Mouse (Mus musculus) midbrain, postnatal 0 days (tissue): ENCODE results near the gene Tns3. TPM values are rescaled to one million over a fixed set of nuclear protein-coding genes. Genes with fewer than 3 reads are reported as not detected.

Experiments
- ATAC-seq: fragments of 200-750 bp; cut with Nextera tagmentation; 2 replicates; pipeline ENCODE4 v1.8.0; 2017; ENCODE audit warnings: moderate number of reproducible peaks, mild to moderate bottlenecking, moderate TSS enrichment, moderate library complexity; ENCODE audit not compliant: low FRiP score
- DNase-seq: peaks from one replicate; pipeline ENCODE4 v3.0.0-alpha.2; 2015; ENCODE audit warnings: low spot score
- H3K27ac ChIP-seq: fragments of 300-500 bp; sonication (generic); 2 replicates; pipeline ENCODE4 v1.5.1; 2014; ENCODE audit warnings: low read depth, mild to moderate bottlenecking, low read length, mixed read lengths
- H3K27me3 ChIP-seq: fragments of 300-500 bp; sonication (generic); 2 replicates; pipeline ENCODE4 v1.6.1; 2014; ENCODE audit warnings: low read length, control low read depth, mixed read lengths; ENCODE audit not compliant: insufficient read depth
- H3K36me3 ChIP-seq: fragments of 300-500 bp; sonication (generic); 2 replicates; pipeline ENCODE4 v1.6.1; 2014; ENCODE audit warnings: low read length, control low read depth, mixed read lengths; ENCODE audit not compliant: insufficient read depth
- H3K4me1 ChIP-seq: fragments of 300-500 bp; sonication (generic); 2 replicates; pipeline ENCODE4 v1.6.1; 2014; ENCODE audit warnings: mild to moderate bottlenecking, control low read depth, antibody characterized with exemption, low read length, mixed read lengths; ENCODE audit not compliant: insufficient read depth
- H3K4me2 ChIP-seq: fragments of 300-500 bp; sonication (generic); 2 replicates; pipeline ENCODE4 v1.6.1; 2014; ENCODE audit warnings: low read depth, mild to moderate bottlenecking, low read length, mixed read lengths; ENCODE audit not compliant: poor library complexity, severe bottlenecking
- H3K4me3 ChIP-seq: fragments of 300-500 bp; sonication (generic); 2 replicates; pipeline ENCODE4 v1.5.1; 2014; ENCODE audit warnings: low read depth, mild to moderate bottlenecking, low read length, moderate library complexity
- H3K9ac ChIP-seq: fragments of 300-500 bp; sonication (generic); replicated peaks from 2 replicates; pipeline ENCODE4 v1.6.1; 2014; ENCODE audit warnings: mild to moderate bottlenecking, low read length, moderate library complexity, mixed read lengths; ENCODE audit not compliant: poor library complexity, severe bottlenecking
- H3K9me3 ChIP-seq: fragments of 300-500 bp; sonication (generic); 2 replicates; pipeline ENCODE4 v1.6.1; 2016; ENCODE audit warnings: low read length, control low read depth
- CTCF ChIP-seq: IDR thresholded peaks from 2 replicates; pipeline ENCODE4 v1.5.1; 2016; ENCODE audit warnings: antibody characterized with exemption, mild to moderate bottlenecking
- WGBS: fragments of 180-500 bp; shearing (Covaris S2); extraction: QIAGEN DNeasy Blood & Tissue Kit; methylation state at CpG from one replicate; pipeline ENCODE4 v1.1.7; 2014; 5-methylcytosine and 5-hydroxymethylcytosine counted together
- polyA plus RNA-seq: library from polyadenylated mRNA; unstranded; fragments of >200 nt; fragmentation: Nextera tagmentation; extraction: Ambion mirVana; gene quantifications from 2 replicates; pipeline ENCODE4 v1.2.1, GENCODE M21; 2015
- total RNA-seq: library from RNA; depleted of rRNA; stranded (reverse); fragments of >200 nt; gene quantifications from 2 replicates; pipeline ENCODE4 v1.2.3, GENCODE M21; 2014

The Tns3 gene
- total and polyA plus RNA-seq, 2 experiments from 2014 or later, result 4.9 to 38.7 TPM

- no peak overlapping the region for H3K4me3 ChIP-seq
- H3K27ac ChIP-seq, result no peak overlapping the region
- H3K9me3 ChIP-seq, result no peaks in the 10 kb centered on the region
- no peaks in the 10 kb centered on the region for H3K27me3 ChIP-seq
- no peaks in the 10 kb centered on the region for H3K4me1 ChIP-seq
- WGBS, result 80% methylated on average over 13 of the region's 13 CpGs
- no peak overlapping the region for H3K4me2 ChIP-seq
- DNase-seq (no peak), ATAC-seq (no peak)
- peaks cover 5% of the 10 kb centered on the region; the same call in 1 of the 2 replicates for H3K36me3 ChIP-seq
- H3K9ac ChIP-seq, result no peak overlapping the region
- TF ChIP-seq CTCF, result no peak
Measured at GRCm38 (mm10) chr11:8444759-8445422, 219.4 kb downstream of the Tns3 start.

- 81% methylated on average over 11 of the region's 11 CpGs for WGBS
- no peak for TF ChIP-seq CTCF
- H3K9me3 ChIP-seq, result no peaks in the 10 kb centered on the region
- ATAC-seq (no peak), DNase-seq (no peak)
- no peak overlapping the region for H3K4me3 ChIP-seq
- no peak overlapping the region for H3K4me2 ChIP-seq
- no peaks in the 10 kb centered on the region for H3K4me1 ChIP-seq
- no peaks in the 10 kb centered on the region for H3K27me3 ChIP-seq
- peaks cover 5% of the 10 kb centered on the region; the same call in 1 of the 2 replicates for H3K36me3 ChIP-seq
- no peak overlapping the region for H3K27ac ChIP-seq
- H3K9ac ChIP-seq, result no peak overlapping the region
Measured at GRCm38 (mm10) chr11:8443539-8444292, 220.6 kb downstream of the Tns3 start.

- H3K27me3 ChIP-seq, result no peaks in the 10 kb centered on the region
- no peak for TF ChIP-seq CTCF
- ATAC-seq (no peak), DNase-seq (peak; percentile 46)
- no peak overlapping the region for H3K4me2 ChIP-seq
- H3K9ac ChIP-seq, result no peak overlapping the region
- H3K36me3 ChIP-seq, result peaks cover 5% of the 10 kb centered on the region; the same call in 1 of the 2 replicates
- H3K4me3 ChIP-seq, result no peak overlapping the region
- H3K9me3 ChIP-seq, result no peaks in the 10 kb centered on the region
- WGBS, result 95% methylated on average over 2 of the region's 2 CpGs
- no peak overlapping the region for H3K27ac ChIP-seq
- no peaks in the 10 kb centered on the region for H3K4me1 ChIP-seq
Measured at GRCm38 (mm10) chr11:8440706-8441105, 223.6 kb downstream of the Tns3 start.

- no peak for DNase-seq
- Histone ChIP-seq H3K4me2 (no peak overlapping the region), H3K27ac (no peak overlapping the region), H3K27me3 (no peaks in the 10 kb centered on the region), H3K4me3 (no peak overlapping the region), H3K36me3 (peaks cover 5% of the 10 kb centered on the region; the same call in 1 of the 2 replicates), H3K9ac (no peak overlapping the region), H3K9me3 (no peaks in the 10 kb centered on the region), H3K4me1 (no peaks in the 10 kb centered on the region)
- TF ChIP-seq CTCF, result no peak
- 97% methylated on average over 5 of the region's 5 CpGs for WGBS
- no peak for ATAC-seq
Measured at GRCm38 (mm10) chr11:8440221-8440620, 224.1 kb downstream of the Tns3 start.

GRCm38 (mm10) chr11:8439035-8439434 lies 225.3 kb downstream of the Tns3 start:
- 90% methylated on average over 9 of the region's 9 CpGs for WGBS
- Histone ChIP-seq H3K9ac (no peak overlapping the region), H3K27ac (no peak overlapping the region), H3K36me3 (peaks cover 9% of the 10 kb centered on the region; the same call in 1 of the 2 replicates), H3K4me2 (no peak overlapping the region), H3K4me3 (no peak overlapping the region), H3K4me1 (no peaks in the 10 kb centered on the region), H3K9me3 (no peaks in the 10 kb centered on the region), H3K27me3 (no peaks in the 10 kb centered on the region)
- DNase-seq (no peak), ATAC-seq (no peak)
- TF ChIP-seq CTCF, result no peak

GRCm38 (mm10) chr11:8438269-8438668 lies 226.1 kb downstream of the Tns3 start:
- WGBS, result 93% methylated on average over 4 of the region's 4 CpGs
- H3K4me1 ChIP-seq, result no peaks in the 10 kb centered on the region
- peaks cover 8% of the 10 kb centered on the region; the same call in 1 of the 2 replicates for H3K36me3 ChIP-seq
- H3K27me3 ChIP-seq, result no peaks in the 10 kb centered on the region
- H3K9me3 ChIP-seq, result no peaks in the 10 kb centered on the region
- no peak for TF ChIP-seq CTCF
- H3K4me3 ChIP-seq, result no peak overlapping the region
- no peak overlapping the region for H3K4me2 ChIP-seq
- no peak overlapping the region for H3K9ac ChIP-seq
- no peak overlapping the region for H3K27ac ChIP-seq
- no peak for ATAC-seq
- DNase-seq, result no peak
